Mouse (Mus musculus): Measurements from ENCODE around the gene Vwa2. TPM values are rescaled to one million over a fixed set of nuclear protein-coding genes. Genes with fewer than 3 reads are reported as not detected.

The Vwa2 gene
- total and polyA plus RNA-seq, 3 experiments, result not detected

GRCm38 (mm10) chr19:56954857-56955256 is 80.8 kb downstream of the Vwa2 start:
- H3K79me2 ChIP-seq (ENCODE audit: control insufficient read depth, insufficient read depth, low read length, poor library complexity), result no peaks in the 10 kb centered on the region
- no peak for DNase-seq (ENCODE audit: low read depth, low spot score)
- no peaks in the 10 kb centered on the region for H3K4me1 ChIP-seq (ENCODE audit: control insufficient read depth in 1 of 2, insufficient read depth in 2 of 2, low read length in 2 of 2)

GRCm38 (mm10) chr19:56955568-56956513 is 81.8 kb downstream of the Vwa2 start:
- DNase-seq (ENCODE audit: low read depth, low spot score), result no peak
- TF ChIP-seq TBP (IDR thresholded peaks at IDR 0.05; ENCODE audit: low read depth, low read length), result no peak
- Histone ChIP-seq H3K4me1 (ENCODE audit: control insufficient read depth in 1 of 2, insufficient read depth in 2 of 2, low read length in 2 of 2) (no peaks in the 10 kb centered on the region), H3K36me3 (ENCODE audit: control insufficient read depth in 1 of 2, insufficient read depth in 2 of 2, low read length in 2 of 2) (no peaks in the 10 kb centered on the region), H3K27ac (ENCODE audit: control insufficient read depth, low read depth, low read length) (no peak overlapping the region), H3K9me3 (replicated peaks; ENCODE audit: insufficient read depth, low read length) (no peaks in the 10 kb centered on the region), H3K9ac (ENCODE audit: control insufficient read depth, low read depth, low read length, poor library complexity, severe bottlenecking) (no peak overlapping the region), H3K4me3 (ENCODE audit: control insufficient read depth in 1 of 2, insufficient read depth in 1 of 2, low read depth in 2 of 2, low read length in 2 of 2) (no peak overlapping the region), H3K27me3 (ENCODE audit: control insufficient read depth in 1 of 2, insufficient read depth in 2 of 2, low read length in 2 of 2) (no peaks in the 10 kb centered on the region), H3K79me2 (ENCODE audit: control insufficient read depth, insufficient read depth, low read length, poor library complexity) (no peaks in the 10 kb centered on the region)

More at GRCm38 (mm10) chr19:56954857-56955256, 80.8 kb downstream of the Vwa2 start:
- Histone ChIP-seq H3K9me3 (replicated peaks; ENCODE audit: insufficient read depth, low read length) (no peaks in the 10 kb centered on the region), H3K4me3 (ENCODE audit: control insufficient read depth in 1 of 2, insufficient read depth in 1 of 2, low read depth in 2 of 2, low read length in 2 of 2) (no peak overlapping the region), H3K36me3 (ENCODE audit: control insufficient read depth in 1 of 2, insufficient read depth in 2 of 2, low read length in 2 of 2) (no peaks in the 10 kb centered on the region), H3K27me3 (ENCODE audit: control insufficient read depth in 1 of 2, insufficient read depth in 2 of 2, low read length in 2 of 2) (no peaks in the 10 kb centered on the region), H3K9ac (ENCODE audit: control insufficient read depth, low read depth, low read length, poor library complexity, severe bottlenecking) (no peak overlapping the region), H3K27ac (ENCODE audit: control insufficient read depth, low read depth, low read length) (no peak overlapping the region)
- TF ChIP-seq TAL1 (IDR thresholded peaks at IDR 0.05; ENCODE audit: low read length) (no peak), ELF1 (IDR thresholded peaks at IDR 0.05; ENCODE audit: low read depth, low read length) (no peak), USF1 (IDR thresholded peaks at IDR 0.05; ENCODE audit: low read depth, low read length) (no peak)

- TF ChIP-seq ZMIZ1 (IDR thresholded peaks at IDR 0.05; ENCODE audit: low read depth, low read length) (no peak), SMC3 (IDR thresholded peaks at IDR 0.05; ENCODE audit: low read depth, low read length) (no peak), BHLHE40 (IDR thresholded peaks at IDR 0.05; ENCODE audit: borderline replicate concordance, low read depth, low read length) (no peak), ZNF384 (IDR thresholded peaks at IDR 0.05; ENCODE audit: low read depth, low read length) (no peak), GABPA (IDR thresholded peaks at IDR 0.05; ENCODE audit: low read depth, low read length) (no peak), POLR2AphosphoS5 (IDR thresholded peaks at IDR 0.05; ENCODE audit: borderline replicate concordance, low read depth, low read length) (no peak), HCFC1 (IDR thresholded peaks at IDR 0.05; ENCODE audit: low read depth, low read length) (no peak), POLR2A (IDR thresholded peaks at IDR 0.05; ENCODE audit: control insufficient read depth in 1 of 2, insufficient read depth in 1 of 2, low read depth in 1 of 2, low read length in 2 of 2, poor library complexity in 1 of 2) (no peak), MYB (IDR thresholded peaks at IDR 0.05; ENCODE audit: low read depth, low read length) (no peak), RAD21 (IDR thresholded peaks at IDR 0.05; ENCODE audit: low read depth, low read length) (no peak), CTCF (IDR thresholded peaks at IDR 0.05 in 2 of 3, conservative IDR thresholded peaks at IDR 0.05 in 1 of 3; ENCODE audit: control insufficient read depth in 1 of 3, insufficient read depth in 1 of 3, low read depth in 2 of 3, low read length in 3 of 3, poor library complexity in 1 of 3, severe bottlenecking in 1 of 3) (no peak), TBP (IDR thresholded peaks at IDR 0.05; ENCODE audit: low read depth, low read length) (no peak), ZKSCAN1 (IDR thresholded peaks at IDR 0.05; ENCODE audit: low read depth, low read length) (no peak), TAL1 (IDR thresholded peaks at IDR 0.05; ENCODE audit: low read length) (no peak), SIN3A (IDR thresholded peaks at IDR 0.05; ENCODE audit: low read length) (no peak), RCOR1 (IDR thresholded peaks at IDR 0.05; ENCODE audit: low read depth, low read length) (no peak), GATA1 (IDR thresholded peaks at IDR 0.05; ENCODE audit: low read depth, low read length) (no peak), POLR2AphosphoS2 (IDR thresholded peaks at IDR 0.05; ENCODE audit: low read length) (no peak), ETS1 (IDR thresholded peaks at IDR 0.05; ENCODE audit: low read depth, low read length) (no peak)
- Histone ChIP-seq H3K27ac (ENCODE audit: control insufficient read depth, low read depth, low read length) (no peak overlapping the region), H3K36me3 (ENCODE audit: control insufficient read depth in 1 of 2, insufficient read depth in 2 of 2, low read length in 2 of 2) (no peaks in the 10 kb centered on the region), H3K4me1 (ENCODE audit: control insufficient read depth in 1 of 2, insufficient read depth in 2 of 2, low read length in 2 of 2) (no peaks in the 10 kb centered on the region), H3K9me3 (replicated peaks; ENCODE audit: insufficient read depth, low read length) (no peaks in the 10 kb centered on the region), H3K4me3 (ENCODE audit: control insufficient read depth in 1 of 2, insufficient read depth in 1 of 2, low read depth in 2 of 2, low read length in 2 of 2) (no peak overlapping the region), H3K9ac (ENCODE audit: control insufficient read depth, low read depth, low read length, poor library complexity, severe bottlenecking) (no peak overlapping the region), H3K79me2 (ENCODE audit: control insufficient read depth, insufficient read depth, low read length, poor library complexity) (no peaks in the 10 kb centered on the region), H3K27me3 (ENCODE audit: control insufficient read depth in 1 of 2, insufficient read depth in 2 of 2, low read length in 2 of 2) (no peaks in the 10 kb centered on the region)
- DNase-seq (ENCODE audit: low read depth, low spot score), result no peak
Observed at GRCm38 (mm10) chr19:56958011-56958410, 84.0 kb downstream of the Vwa2 start.

Measured in MEL (cell line).